Mouse (Mus musculus) erythroid progenitor cell, adult 5-6 weeks (primary cell): Measurements from ENCODE around the gene Slc22a16. TPM values are rescaled to one million over a fixed set of nuclear protein-coding genes. Genes with fewer than 3 reads are reported as not detected.
"Not testable (repeated sequence)": the region's sequence is repeated elsewhere in the genome, so short reads cannot be mapped to it uniquely, and the experiment has no call there.

Source experiments
- ATAC-seq: replicated peaks from 2 replicates; pipeline ENCODE4 v1.8.0; 2016; ENCODE audit warnings: moderate number of reproducible peaks, mild to moderate bottlenecking, moderate TSS enrichment, inconsistent platforms; ENCODE audit not compliant: poor library complexity, low FRiP score, severe bottlenecking
- total RNA-seq, 2 experiments: library from RNA; stranded (forward) in 1 of 2; stranded (reverse) in 1 of 2; fragments of 150-400 nt in 1 of 2; fragments of 186-747, 209-891 nt in 1 of 2; gene quantifications; 2 replicates each; pipeline versions ENCODE4 v1.2.3 to v1.2.4; 2015 to 2017; ENCODE audit warnings: low replicate concordance in 2 of 2

The Slc22a16 gene
- total RNA-seq (2015; ENCODE audit: low replicate concordance) (not detected in 2 replicates), total RNA-seq (2017; ENCODE audit: low replicate concordance) (not detected in 2 replicates)

DNA sequence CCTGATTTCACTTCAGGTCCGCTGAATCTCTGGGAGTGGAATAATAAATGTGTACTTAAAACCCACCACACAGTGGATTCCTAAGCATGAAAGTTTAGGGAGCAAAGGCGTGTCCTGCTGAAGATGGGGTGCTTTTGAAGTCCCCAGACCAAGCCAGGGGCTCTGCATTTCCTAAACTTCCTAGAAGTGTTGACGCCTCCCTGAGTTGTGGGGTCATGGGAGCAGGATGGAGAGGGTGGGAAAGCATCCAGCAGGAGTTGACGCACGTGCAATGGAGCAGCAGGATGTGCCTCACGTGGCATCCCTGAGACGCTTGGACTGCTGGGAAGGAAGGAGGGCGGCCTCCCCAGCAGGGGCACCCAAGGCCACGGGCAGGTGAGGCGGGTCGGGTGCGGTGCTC, at the start of gene Slc22a16:
Gene Slc22a16, plus strand, starts transcription at position 301 of the 400 bp plus-strand sequence.
- no peak for ATAC-seq

DNA sequence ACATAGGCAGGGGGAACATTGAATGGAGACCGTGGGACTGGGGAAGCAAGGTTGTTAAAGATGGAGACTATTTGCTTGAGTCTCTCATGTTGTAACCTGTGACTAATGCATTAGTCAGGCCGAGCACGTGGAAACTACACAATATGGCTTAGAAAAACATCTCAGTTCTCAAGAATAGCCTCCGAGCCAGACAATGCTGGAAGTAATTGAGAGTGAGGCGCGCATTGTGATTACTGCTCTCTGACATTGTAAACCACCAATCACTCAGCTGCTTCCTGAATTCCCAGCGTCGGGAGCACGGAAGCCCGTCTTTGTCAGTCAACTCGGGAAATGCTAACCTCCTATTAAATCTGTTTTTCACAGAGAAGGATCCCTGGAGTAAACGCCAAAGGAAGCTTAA, 48.6 kb upstream of the Slc22a16 start:
- ATAC-seq, result no peak

DNA sequence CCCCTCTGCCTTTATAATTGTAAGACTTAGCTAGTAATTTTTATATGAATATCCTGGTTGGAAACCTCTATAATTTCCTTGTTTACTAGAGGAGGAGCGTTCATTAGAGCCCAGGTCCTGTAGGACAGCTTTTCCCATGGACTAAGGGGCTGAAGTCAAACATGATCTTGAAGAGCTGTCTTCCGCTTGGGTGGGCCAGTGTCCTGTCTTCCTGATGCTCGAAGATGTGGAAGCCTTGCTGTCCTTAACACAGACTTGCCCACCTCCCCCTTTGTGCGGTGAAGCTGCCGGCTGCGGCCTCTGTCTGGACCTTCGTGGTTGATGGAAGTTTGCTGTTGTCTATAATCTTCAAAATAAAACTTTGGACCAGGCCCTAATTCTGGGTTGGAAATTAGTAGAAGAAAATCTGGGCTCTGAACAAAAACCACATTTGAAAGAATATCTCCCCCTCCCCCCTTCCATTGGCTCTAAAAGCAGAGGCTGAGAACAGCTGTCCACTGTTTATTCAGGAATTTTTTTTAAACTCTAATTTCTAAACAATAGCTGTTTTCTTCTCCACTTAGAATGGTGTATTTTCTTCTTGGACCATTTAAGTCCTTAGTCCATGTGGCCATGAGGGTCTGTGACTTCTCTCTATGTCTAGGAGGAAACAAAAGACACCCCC, 46.7 kb upstream of the Slc22a16 start:
- ATAC-seq, result no peak

DNA sequence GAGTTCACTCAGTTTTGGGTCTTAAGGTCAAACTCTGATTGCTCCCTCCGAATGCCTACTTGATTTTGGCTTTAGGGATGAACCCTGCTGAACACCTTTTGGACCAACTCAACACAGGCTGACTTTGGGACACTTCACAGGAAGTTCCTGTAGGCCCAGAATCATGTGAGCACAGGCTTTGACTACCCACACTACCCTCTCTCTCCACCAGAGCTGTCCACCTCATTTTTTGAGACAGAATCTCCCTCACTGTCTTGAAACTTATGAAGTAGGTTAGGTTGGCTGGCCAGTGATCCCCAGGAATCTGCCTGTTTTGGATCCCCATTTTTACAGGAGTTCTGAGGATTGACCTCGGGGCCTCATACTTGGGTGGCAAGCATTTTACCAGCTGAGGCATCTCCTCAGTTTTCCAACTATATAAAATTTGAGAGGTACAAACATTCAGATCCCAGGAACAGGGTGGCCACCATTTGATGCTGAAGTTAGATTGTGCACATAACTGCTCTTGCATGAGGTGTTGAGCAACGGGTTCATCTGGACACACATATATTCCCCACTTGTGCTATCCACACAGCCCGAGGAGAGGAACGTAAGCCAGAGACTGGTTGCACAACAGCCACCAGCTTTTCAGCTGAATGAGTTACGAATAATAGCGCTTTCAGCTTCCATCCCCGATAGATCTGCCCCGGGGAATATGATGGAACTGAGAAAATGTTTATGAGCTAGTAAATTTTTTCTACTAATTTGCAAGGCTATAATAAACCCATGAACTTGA, 45.9 kb upstream of the Slc22a16 start:
- ATAC-seq, result no peak

DNA sequence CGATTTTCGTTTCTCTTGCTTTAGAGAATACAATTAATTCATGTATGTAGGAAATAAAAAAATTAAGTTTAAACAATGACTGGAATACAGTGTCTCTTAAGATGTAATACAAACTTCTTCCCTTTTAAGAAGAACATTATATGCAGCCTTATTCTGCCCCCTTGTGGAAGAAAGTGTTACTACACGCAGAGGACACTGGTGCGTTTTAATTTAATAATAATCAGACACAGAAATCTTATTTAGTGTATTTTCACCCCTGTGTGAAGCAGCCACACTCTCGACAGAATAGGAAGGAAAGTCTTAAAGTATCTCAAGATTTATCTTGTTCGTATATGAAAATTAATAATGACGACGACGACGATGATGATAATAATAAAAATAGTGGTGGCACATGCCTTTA, 45.1 kb upstream of the Slc22a16 start:
- no peak for ATAC-seq

DNA sequence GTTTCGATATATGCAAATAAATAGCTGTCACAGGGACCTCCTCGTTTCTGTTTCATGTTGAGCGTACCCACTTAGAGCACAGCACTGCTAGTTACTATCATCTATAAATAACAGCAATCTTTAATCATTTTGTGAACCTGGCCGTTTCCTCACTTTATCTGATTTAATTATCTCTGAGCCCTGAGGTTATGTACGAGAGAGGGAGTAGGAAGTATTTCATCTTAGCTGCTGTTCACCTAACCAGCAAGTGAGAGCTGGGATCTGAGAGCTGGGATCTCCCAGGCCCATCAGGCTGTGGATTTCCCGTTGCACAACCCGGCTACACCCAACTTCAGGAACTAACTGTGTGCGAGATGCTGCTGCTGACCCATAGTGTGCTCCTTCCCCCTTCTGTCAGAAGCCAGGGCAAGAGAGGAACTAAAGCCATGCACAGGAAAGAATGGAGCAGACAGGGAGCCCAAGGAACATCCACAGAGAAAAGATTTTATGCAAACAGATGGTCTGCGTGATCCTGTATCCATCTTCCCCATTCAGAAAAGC, 44.5 kb upstream of the Slc22a16 start:
- 0 out of 2 replicates have a peak, but pooled peaks have one; percentile 44 for ATAC-seq

DNA sequence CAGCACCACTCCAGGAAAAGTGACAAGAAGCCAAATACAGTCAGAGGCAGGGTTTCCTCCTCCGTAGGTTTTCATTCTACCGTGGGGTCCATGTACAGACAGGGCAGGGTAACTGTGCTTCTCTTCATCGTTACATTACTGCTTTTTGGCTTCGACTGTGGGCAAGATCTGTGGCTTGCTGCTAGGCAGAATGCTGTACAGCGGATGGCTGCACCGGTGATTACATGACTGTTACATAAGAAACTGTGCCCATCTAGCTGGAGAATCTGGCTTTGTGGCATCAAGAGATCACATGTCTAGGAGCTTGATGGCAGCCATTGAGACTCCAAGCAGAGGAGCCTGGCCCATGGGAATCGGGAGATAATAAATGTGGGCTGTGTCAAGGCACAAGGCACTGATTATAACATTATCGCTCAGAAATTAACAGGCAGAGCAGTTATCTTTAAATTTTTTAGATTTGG, 43.8 kb upstream of the Slc22a16 start:
- no peak for ATAC-seq

DNA sequence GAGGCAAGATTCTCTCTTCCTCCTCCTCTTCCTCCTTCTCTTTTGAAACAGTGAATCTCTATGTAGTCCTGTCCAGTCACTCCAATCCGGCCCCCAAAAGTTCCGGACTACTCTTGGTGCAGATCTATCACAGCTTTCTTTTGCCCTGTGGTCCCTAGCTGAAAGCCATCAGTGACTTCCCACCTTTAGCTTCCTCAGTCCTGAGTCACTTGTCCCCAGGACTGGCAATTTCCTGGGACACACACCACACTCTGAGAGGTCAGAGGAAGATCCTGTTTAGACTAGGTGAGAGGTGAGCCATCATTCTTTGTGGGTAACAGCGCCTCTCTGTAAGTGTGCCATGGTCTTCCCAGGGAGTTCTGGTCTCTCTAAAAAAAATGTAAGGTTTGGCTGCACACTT, 43.1 kb upstream of the Slc22a16 start:
- ATAC-seq, result no peak

DNA sequence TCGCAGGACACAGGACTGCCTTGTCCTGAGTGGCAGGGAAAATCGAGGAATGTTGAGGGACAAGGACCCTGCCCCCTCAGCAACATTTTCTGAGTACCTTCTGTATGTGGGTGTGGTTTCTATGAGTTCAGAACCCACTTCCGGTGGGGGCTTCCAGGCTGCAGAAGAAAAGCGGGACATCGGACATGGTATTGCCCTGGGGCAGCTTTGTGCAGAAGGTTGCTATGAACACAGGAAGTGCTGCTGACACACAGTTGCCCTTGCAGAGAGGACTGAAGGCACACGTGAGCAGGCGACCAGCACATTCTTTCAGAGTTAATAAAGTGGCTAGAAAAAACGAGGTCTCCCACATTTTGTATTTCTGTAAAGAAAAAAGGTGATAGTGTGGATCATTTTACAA, 42.6 kb upstream of the Slc22a16 start:
- ATAC-seq, result no peak

DNA sequence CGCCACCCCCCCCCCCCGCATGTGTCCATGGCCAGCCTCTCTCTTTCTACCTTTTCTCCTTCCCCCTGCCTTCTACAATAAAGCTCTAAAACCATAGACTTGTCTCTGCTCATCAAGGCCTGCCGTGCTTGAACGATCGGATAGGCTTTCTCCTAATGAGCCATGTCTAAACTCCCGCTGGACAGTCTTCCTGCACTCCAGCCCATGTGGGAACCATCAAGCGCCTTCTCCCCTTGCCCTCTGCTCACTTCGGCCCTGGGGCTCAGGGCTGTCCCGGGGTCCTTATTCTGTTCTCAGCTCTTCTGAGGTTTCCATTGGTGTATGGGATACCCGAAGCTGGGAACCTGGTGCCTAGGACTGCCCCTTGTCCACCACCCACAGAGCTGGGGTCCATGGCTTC, 41.5 kb upstream of the Slc22a16 start:
- ATAC-seq, result no peak

DNA sequence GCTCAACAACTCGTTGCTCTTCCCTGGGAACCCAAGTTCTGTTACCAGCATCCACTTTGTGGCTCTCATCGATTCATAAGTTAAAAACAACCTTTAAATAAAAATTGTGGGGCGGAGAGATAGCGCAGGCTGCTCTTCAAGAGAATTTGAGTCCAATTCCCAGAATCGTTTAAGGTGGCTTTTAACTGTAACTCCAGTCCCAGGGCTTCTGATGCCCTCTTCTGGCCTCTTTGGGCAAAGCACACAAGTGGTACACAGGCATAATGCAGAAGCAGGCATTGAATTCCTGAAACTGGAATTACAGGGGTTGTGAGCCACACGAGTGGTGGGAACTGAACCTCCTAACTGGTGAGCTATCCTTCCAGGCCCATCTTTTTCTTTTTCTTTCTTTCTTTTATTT, 40.5 kb upstream of the Slc22a16 start:
- no peak for ATAC-seq

DNA sequence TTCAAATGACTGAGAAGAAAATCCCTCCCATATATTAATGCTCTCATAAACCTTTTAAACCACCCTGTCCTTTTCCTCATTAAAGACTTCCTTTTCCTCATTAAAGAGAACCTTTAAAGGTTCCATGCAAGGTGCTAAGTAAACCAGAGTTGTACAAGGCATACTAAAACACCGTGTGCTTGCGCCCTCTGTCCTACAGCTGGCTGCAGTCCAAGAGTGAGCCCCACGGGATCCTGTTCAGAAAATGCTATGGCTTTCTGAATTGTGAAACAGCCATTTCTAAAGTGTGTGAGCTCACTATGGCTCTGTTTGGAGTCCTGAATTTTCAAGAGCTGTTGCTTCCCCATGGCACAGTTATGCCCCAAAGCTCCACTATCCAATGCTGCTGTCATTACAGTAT, 39.5 kb upstream of the Slc22a16 start:
- ATAC-seq, result no peak

DNA sequence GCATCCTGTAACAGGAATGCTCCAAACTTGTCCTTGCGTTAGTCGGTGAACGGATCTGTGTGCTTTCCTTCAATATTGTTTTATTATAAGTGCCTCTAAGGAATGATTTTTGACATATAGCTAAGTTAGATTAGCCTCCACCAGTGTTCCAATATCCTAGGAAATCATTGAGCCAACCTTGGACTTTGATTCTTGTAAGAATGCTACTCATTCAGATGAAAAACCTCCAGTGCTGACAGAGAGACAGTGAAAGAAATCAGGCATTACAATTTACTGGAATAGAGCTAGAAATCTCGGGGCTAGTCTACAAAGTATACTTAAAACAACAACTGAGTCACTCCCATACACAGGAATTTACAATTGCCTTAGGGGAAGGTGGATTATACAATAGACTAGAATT, 37.5 kb upstream of the Slc22a16 start:
- ATAC-seq, result not testable (repeated sequence)

DNA sequence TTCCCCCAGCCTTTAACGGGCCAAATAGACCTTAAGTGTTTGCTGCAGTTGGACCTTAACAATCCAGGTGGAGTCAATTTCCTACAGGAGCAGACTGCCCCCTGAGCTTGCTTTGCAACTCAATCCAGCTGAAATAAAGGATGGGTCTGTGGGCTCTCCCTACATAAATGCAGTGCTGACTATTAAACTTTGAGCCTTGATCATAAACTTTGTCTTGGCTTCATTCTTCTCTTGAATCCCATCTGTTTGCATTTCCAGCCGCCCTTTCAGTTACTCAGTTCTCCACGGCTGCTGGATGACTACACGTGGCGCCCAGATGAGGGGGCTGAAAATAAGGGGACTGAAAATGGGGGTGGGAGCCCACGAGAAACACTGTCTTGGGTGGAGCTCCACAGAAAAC, 28.8 kb upstream of the Slc22a16 start:
- no peak for ATAC-seq

DNA sequence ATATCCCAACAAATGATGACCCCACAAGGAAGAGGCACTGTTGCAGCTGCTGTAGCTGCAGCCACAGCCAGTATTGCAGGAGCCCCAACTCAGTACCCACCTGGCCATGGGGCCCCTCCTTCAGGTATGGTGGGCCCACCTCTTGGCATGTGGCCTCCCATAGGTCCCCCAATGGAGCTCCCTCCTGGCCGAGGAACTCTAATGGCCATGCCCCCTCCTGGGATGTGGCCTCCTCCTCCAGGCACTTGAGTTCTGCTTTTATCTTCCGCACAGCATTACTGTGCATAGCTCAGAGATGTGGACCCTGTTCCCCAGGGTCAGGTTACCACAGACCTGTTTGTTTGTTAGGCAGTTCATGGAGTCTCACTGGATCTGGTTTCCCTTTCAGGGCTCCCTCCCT, 20.8 kb upstream of the Slc22a16 start:
- no peak for ATAC-seq

DNA sequence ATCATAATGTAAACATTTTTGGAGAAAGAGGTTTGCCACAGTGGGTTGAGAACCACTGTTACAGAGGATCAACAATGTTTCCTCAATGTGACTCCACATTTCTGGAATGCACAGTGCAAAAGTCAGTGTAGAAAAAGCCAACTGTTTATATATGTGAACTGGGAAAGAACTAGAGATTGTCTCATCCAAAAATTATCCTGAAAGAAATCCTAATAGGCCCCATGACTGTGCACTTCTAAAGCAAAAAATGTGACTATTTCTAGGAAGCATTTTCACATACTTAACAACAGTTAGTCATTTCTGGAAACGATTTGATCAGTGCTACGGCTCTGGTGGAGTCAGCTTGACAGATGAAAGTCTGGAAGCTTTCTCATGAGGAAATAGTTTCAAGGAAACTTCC, 18.3 kb upstream of the Slc22a16 start:
- ATAC-seq, result no peak

DNA sequence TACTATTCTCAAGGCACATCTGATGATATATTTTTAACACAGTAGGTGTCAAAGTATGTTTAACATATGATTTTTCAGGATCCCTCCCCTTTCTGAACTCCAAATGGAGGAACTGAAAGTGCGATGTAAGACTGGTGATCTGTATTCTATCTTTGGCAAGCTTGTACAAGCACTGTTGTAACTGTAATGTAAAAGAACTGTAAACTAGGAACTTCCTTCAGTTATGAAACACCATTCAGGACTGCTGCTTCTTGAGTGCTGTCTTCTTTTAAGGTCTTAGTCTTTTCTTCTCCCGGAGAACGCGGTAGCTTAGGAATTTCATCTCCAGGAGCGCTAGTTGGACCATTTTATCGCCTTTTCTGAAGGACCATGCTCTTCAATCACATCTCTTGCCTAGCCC, 4.4 kb upstream of the Slc22a16 start:
- not testable (repeated sequence) for ATAC-seq

DNA sequence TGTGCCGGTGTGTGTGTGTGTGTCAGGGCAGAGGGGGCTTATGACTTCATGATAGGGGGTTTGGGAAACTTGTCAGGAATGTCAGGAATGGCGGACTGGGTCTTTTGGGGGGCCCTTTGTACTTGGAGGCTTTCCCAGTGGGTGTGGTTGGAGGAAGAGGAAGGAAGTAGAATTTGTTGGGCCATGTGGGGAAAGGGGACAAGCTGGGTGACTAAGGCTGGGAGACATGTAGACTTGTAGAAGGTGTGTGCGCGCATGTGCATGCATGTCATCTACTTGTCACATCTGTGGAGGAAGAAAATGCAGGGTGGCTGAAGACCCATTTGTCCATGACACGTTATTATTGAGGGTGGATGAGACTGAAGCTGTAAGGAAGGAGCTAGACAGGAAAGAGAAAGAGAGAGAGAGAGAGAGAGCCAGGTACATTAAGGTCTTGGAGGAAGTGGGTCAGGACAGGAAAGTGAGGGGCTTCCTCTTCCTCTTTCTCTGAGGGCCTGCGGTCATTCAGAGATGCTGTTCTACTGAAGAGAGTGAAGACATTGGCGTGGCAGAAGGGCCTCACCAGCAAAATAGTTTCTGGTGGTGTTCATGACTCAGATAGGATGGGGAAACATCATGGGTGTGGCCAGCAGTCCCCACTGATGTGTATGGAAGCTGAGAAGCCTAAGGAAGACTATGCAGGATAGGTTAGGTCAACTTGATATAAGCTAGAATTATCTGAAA, 5.9 kb downstream of the Slc22a16 start:
- ATAC-seq, result no peak

DNA sequence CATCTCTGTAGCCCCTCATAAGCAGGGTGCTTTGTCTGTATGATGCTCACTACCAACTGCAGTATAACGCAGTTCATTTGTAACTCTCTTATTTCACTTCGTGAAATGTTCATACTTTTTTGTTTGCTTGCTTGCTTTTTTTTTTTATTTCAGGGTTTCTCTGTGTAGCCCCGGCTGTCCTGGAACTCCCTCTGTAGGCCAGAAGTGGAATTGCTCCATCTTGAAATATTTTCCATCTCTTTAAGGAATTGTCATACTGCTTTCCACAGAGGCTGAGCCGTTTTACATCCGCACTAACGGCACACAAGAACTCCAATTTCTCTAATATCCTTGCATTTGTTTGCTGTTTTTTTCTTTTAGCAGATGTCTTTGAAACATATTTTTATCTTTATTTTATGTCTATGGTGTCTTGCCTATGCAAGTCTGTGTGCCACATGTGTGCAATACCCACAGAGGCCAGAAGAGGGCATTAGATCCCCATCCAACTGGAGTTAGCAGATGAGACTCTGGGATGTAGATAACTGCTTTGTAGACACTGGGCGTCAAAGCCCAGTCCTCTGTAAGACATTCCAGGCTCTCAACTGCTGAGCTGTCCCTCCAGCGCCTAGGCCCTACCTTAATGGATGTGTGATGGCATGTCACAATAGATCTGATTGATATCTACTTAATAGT, 13.6 kb downstream of the Slc22a16 start:
- ATAC-seq, result no peak

DNA sequence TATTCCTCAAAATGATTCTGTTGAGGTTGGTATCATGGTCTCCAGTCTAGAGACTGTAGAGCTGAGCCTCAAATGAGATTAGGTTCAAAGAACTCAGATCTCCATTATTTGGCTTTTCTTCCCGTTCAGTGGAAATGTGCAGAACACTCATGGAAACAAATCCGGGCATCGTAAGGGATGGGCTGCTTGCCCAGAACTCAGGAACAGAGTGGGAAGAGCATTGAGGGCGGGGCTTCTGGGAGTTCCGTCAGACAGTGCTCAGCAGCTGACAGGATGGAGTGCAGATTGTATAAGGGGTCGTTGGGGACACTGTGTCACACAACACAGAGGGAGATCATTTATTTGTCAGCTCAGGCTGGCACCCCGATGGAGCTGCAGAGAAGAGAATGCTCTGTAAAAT, 22.1 kb downstream of the Slc22a16 start:
- ATAC-seq, result no peak
